Comparison of ENCODE assay signal across 20 mouse cellular contexts in genomic region chr16:35755502-35756334, GRCm38 (mm10). TPM values are rescaled to one million over a fixed set of nuclear protein-coding genes. Genes with fewer than 3 reads are reported as not detected.
DNase-seq lines count a peak whose midpoint lies in the region; ATAC-seq and TF ChIP-seq lines count a peak whose summit lies in the region.
"Had no signal": no experiment of that assay in that cellular context is flagged by ENCODE, and none has a peak within 500 bp of the region (broad histone marks: within the 10 kb centered on the region; RNA-seq: fewer than 3 reads in every experiment).

No protein-coding gene starts in this region.

- no peak for TF ChIP-seq CTCF in heart, postnatal 0 days (IDR thresholded peaks at IDR 0.05; ENCODE audit: low read depth)

- H3K4me2 ChIP-seq in heart, postnatal 0 days (ENCODE audit: low read depth, low read length), result 0 out of 2 replicates have a peak overlapping the region, but pooled peaks have one; percentile 6
- H3K4me2 ChIP-seq in liver, embryonic 16.5 days (ENCODE audit: low read depth, low read length), result peak overlapping the region; percentile 18
- H3K4me2 ChIP-seq: embryonic facial prominence, embryonic 13.5 days; hindbrain, embryonic 13.5 days; lung, embryonic 14.5 days; midbrain, embryonic 12.5 days; neural tube, embryonic 12.5 days had no signal

- H3K4me1 ChIP-seq in heart, postnatal 0 days (ENCODE audit: control insufficient read depth, insufficient read depth), result peaks cover 5% of the 10 kb centered on the region; the same call in 1 of the 2 replicates
- peaks cover 26% of the 10 kb centered on the region for H3K4me1 ChIP-seq in liver, embryonic 16.5 days (ENCODE audit: control insufficient read depth, low read depth, low read length)
- H3K4me1 ChIP-seq: midbrain, embryonic 12.5 days; neural tube, embryonic 12.5 days had no signal

- DNase-seq in heart, postnatal 0 days (ENCODE audit: low spot score), result no peak
- no peak for DNase-seq in heart, adult 11 months
- DNase-seq in 416B (ENCODE audit: low read depth), result peak; percentile 94
- DNase-seq in embryo, embryonic 10.5 days (ENCODE audit: low spot score), result no peak
- no peak for DNase-seq in urinary bladder, adult 2 months (ENCODE audit: low spot score)
- DNase-seq in spleen, postnatal 10 days (ENCODE audit: low spot score in 2 of 2), result no peak
- DNase-seq: adrenal gland, postnatal 25 days; B cell, adult 2 months; cerebellum, postnatal 14 days; forebrain, postnatal 0 days; kidney, adult 18-20 months; lung, embryonic 14.5 days; retina, postnatal 1 day; thymus, adult 18-20 months had no signal

- H3K27ac ChIP-seq in heart, postnatal 0 days (ENCODE audit: low read depth), result no peak overlapping the region
- H3K27ac ChIP-seq in liver, embryonic 16.5 days (ENCODE audit: low read length), result peak overlapping the region; percentile 11; the same call in 1 of the 2 replicates
- H3K27ac ChIP-seq: embryonic facial prominence, embryonic 13.5 days; hindbrain, embryonic 13.5 days; midbrain, embryonic 12.5 days; neural tube, embryonic 12.5 days had no signal

- no peak for ATAC-seq in heart, postnatal 0 days (ENCODE audit: insufficient read depth, low read depth)
- peak; percentile 82 for ATAC-seq in common myeloid progenitor, adult 5-6 weeks (replicated peaks; ENCODE audit: low read depth, poor library complexity, severe bottlenecking)
- peak; percentile 74; the same call in 1 of the 2 replicates for ATAC-seq in liver, embryonic 16.5 days (ENCODE audit: low read depth)
- ATAC-seq: forebrain, postnatal 0 days had no signal

- H3K27me3 ChIP-seq in heart, postnatal 0 days (ENCODE audit: control insufficient read depth, insufficient read depth, low read length), result no peaks in the 10 kb centered on the region
- no peaks in the 10 kb centered on the region for H3K27me3 ChIP-seq in liver, embryonic 16.5 days (ENCODE audit: control insufficient read depth, insufficient read depth, low read depth, low read length)
- H3K27me3 ChIP-seq: embryonic facial prominence, embryonic 13.5 days; hindbrain, embryonic 13.5 days; midbrain, embryonic 12.5 days; neural tube, embryonic 12.5 days had no signal

- no peak overlapping the region for H3K9ac ChIP-seq in heart, postnatal 0 days (replicated peaks; ENCODE audit: low read depth, low read length)
- H3K9ac ChIP-seq in liver, embryonic 16.5 days (ENCODE audit: low read depth, low read length), result no peak overlapping the region
- H3K9ac ChIP-seq: embryonic facial prominence, embryonic 13.5 days; forebrain, postnatal 0 days; hindbrain, embryonic 13.5 days; lung, embryonic 14.5 days; midbrain, embryonic 12.5 days; neural tube, embryonic 12.5 days had no signal

- H3K36me3 ChIP-seq in heart, postnatal 0 days (replicated peaks; ENCODE audit: control insufficient read depth, insufficient read depth, low read length), result no peaks in the 10 kb centered on the region
- no peaks in the 10 kb centered on the region for H3K36me3 ChIP-seq in liver, embryonic 16.5 days (ENCODE audit: control insufficient read depth, insufficient read depth)
- H3K36me3 ChIP-seq: embryonic facial prominence, embryonic 13.5 days; hindbrain, embryonic 13.5 days; midbrain, embryonic 12.5 days; neural tube, embryonic 12.5 days had no signal

- H3K4me3 ChIP-seq in heart, postnatal 0 days (ENCODE audit: low read depth, low read length), result no peak overlapping the region
- H3K4me3 ChIP-seq in liver, embryonic 16.5 days (ENCODE audit: low read depth, low read length), result no peak overlapping the region
- H3K4me3 ChIP-seq: embryonic facial prominence, embryonic 13.5 days; hindbrain, embryonic 13.5 days; midbrain, embryonic 12.5 days; neural tube, embryonic 12.5 days had no signal

- no peak for TF ChIP-seq EP300 in heart, postnatal 0 days (IDR thresholded peaks at IDR 0.05; ENCODE audit: low read depth)

- H3K9me3 ChIP-seq in heart, postnatal 0 days (replicated peaks; ENCODE audit: control insufficient read depth, low read length), result no peaks in the 10 kb centered on the region
- H3K9me3 ChIP-seq in liver, embryonic 16.5 days (replicated peaks; ENCODE audit: control insufficient read depth, low read length), result no peaks in the 10 kb centered on the region
- H3K9me3 ChIP-seq: embryonic facial prominence, embryonic 13.5 days; hindbrain, embryonic 13.5 days; midbrain, embryonic 12.5 days; neural tube, embryonic 12.5 days had no signal

- WGBS in heart, postnatal 0 days, result 69% methylated on average over 6 of the region's 6 CpGs
- 49% methylated on average over 6 of the region's 6 CpGs for WGBS in liver, embryonic 16.5 days (ENCODE audit: insufficient replicate concordance)

RNA-seq across cellular contexts. Expression of gene Dirc2, which starts 13.4 kb away (rescaled TPM):
- 38.3 and 39.8 TPM in 2 replicates for total RNA-seq in heart, postnatal 0 days (2014; rRNA removed; ENCODE audit: low replicate concordance)
- 15.3 and 16.1 TPM in 2 replicates for polyA plus RNA-seq in heart, postnatal 0 days (2015; fragmentation: Nextera tagmentation; extraction: Ambion mirVana)
- 5.5 and 7.9 TPM in 2 replicates for total RNA-seq in common myeloid progenitor, adult 5-6 weeks (2017)
- 4.4 and 4.6 TPM in 2 replicates for polyA plus RNA-seq in liver, embryonic 16.5 days (2015; fragmentation: Nextera tagmentation; extraction: Ambion mirVana)
- 32.8 and 34.8 TPM in 2 replicates for polyA plus RNA-seq in urinary bladder, adult 2 months (2012; rRNA removed)

RNA-seq across cellular contexts. Expression of gene Hspbap1, which starts 14.5 kb away (rescaled TPM):
- total RNA-seq in heart, postnatal 0 days (2014; rRNA removed; ENCODE audit: low replicate concordance), result 1.0 and 5.5 TPM in 2 replicates
- 5.0 and 5.7 TPM in 2 replicates for polyA plus RNA-seq in heart, postnatal 0 days (2015; fragmentation: Nextera tagmentation; extraction: Ambion mirVana)
- total RNA-seq in common myeloid progenitor, adult 5-6 weeks (2017), result 2.5 and 4.5 TPM in 2 replicates
- 16.1 and 17.2 TPM in 2 replicates for polyA plus RNA-seq in liver, embryonic 16.5 days (2015; fragmentation: Nextera tagmentation; extraction: Ambion mirVana)
- 7.7 and 8.7 TPM in 2 replicates for polyA plus RNA-seq in urinary bladder, adult 2 months (2012; rRNA removed)
